Mouse (Mus musculus) megakaryocyte, embryonic 14.5 days (primary cell): ENCODE measurements around the gene Crabp2. TPM values are rescaled to one million over a fixed set of nuclear protein-coding genes. Genes with fewer than 3 reads are reported as not detected.

ENCODE experiments used
- H3K27me3 ChIP-seq: replicated peaks from 2 replicates; pipeline ENCODE3; 2012; ENCODE audit warnings: inconsistent platforms
- H3K36me3 ChIP-seq: replicated peaks from 2 replicates; pipeline ENCODE3; 2012; ENCODE audit warnings: low read length, inconsistent platforms, mixed read lengths
- H3K4me1 ChIP-seq: 2 replicates; pipeline ENCODE4 v1.6.1; 2012; ENCODE audit warnings: inconsistent platforms
- H3K4me3 ChIP-seq: replicated peaks from 2 replicates; pipeline ENCODE3; 2012; ENCODE audit warnings: moderate library complexity, mild to moderate bottlenecking, inconsistent platforms
- H3K9me3 ChIP-seq: 2 replicates; pipeline ENCODE4 v1.6.1; 2012; ENCODE audit warnings: inconsistent platforms
- FLI1 ChIP-seq: IDR thresholded peaks from 2 replicates; pipeline ENCODE4 v1.6.1; 2012; ENCODE audit warnings: low read length, inconsistent platforms, mixed read lengths
- GATA1 ChIP-seq: IDR thresholded peaks from 3 replicates; pipeline ENCODE4 v1.6.1; 2012; ENCODE audit warnings: mixed read lengths, low read length, inconsistent platforms, borderline replicate concordance
- polyA plus RNA-seq: library from polyadenylated mRNA; stranded (reverse); fragments of >175 nt; gene quantifications from 2 replicates; pipeline ENCODE4 v1.2.3, GENCODE M21; 2012; ENCODE audit warnings: low replicate concordance; ENCODE audit not compliant: insufficient read depth

The Crabp2 gene
- polyA plus RNA-seq, 1 experiment, result 0.47 TPM

DNA sequence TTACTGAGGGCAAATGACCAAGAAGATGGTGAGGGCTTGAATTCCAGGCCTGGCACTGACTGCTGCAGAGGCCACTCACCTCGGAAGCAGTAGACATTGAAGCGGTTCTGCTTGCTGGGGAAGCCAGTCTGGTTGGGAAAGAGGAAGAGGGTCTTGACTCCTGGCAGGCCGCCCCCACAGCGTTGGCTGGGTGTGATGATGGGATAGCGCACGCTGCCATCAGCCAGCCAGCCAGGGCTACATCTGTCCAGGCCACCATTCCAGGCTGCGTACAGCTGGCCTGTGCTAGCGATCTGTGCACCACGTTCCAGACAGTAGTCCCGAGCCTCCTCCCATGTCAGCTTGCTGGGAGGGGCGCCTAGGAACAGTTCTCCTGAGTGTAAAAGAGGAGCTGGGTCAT is 46.9 kb downstream of the Crabp2 start:
- Histone ChIP-seq H3K36me3 (no peaks in the 10 kb centered on the region), H3K4me1 (peaks cover 38% of the 10 kb centered on the region), H3K9me3 (no peaks in the 10 kb centered on the region), H3K27me3 (peaks cover 97% of the 10 kb centered on the region), H3K4me3 (peak overlapping the region; percentile 35)
- TF ChIP-seq GATA1, result no peak
- TF ChIP-seq FLI1, result no peak

DNA sequence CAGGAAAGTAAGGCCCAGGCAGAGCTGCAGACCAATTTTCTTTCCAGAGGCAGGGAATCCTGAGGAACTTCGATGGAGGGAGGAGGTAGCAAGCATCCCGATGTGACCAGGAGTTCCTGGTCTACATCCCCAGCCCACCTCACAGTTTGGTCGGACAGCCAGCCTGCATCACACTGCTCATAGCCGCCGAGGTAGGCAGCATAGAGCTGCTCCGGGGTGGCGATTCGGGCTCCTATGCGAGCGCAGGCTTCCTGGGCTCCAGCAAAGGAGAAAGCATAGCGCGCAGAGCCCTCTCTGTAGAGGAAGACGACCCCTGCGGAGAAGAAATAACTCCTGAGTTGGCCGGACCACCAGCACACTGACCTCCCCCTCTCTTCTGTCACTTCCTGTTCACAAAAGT is 47.9 kb downstream of the Crabp2 start:
- H3K4me3 ChIP-seq, result no peak overlapping the region
- TF ChIP-seq FLI1, result no peak
- no peak for TF ChIP-seq GATA1
- peaks cover 42% of the 10 kb centered on the region for H3K4me1 ChIP-seq
- no peaks in the 10 kb centered on the region for H3K9me3 ChIP-seq
- H3K27me3 ChIP-seq, result peaks cover 97% of the 10 kb centered on the region
- H3K36me3 ChIP-seq, result no peaks in the 10 kb centered on the region

DNA sequence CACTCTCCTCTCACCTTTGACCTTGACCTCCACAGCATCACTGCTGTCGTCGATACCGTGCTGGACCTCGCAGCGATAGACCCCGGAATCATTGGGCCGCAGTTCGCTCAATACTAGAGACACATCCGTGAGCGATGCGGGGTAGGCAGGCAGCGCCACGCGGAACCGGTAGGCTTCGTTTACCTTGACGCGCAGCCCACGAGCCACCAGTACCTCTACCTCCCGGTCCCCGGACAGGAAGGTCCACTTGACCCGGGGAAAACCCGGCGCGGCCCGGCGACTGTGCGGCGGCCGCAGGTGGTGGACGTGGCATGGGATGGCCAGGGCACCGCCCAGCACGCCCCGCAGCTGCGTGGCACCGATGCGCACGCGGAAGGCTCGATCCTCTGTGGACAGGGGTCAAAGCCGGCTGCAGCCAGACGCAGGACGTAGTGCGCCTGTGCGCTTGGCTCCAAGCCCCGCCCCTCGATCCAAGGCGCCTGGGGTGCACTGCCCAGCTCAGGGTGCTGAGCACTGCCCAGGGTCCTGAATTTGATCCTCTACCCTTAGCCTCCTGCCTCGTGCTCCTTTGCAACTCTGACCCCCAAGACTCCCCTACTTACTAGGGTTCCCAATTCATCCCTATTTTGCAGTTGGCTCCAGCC is 48.6 kb downstream of the Crabp2 start:
- peaks cover 97% of the 10 kb centered on the region for H3K27me3 ChIP-seq
- no peaks in the 10 kb centered on the region for H3K9me3 ChIP-seq
- H3K36me3 ChIP-seq, result no peaks in the 10 kb centered on the region
- TF ChIP-seq GATA1 (no peak), FLI1 (no peak)
- peak overlapping the region; percentile 85 for H3K4me3 ChIP-seq
- H3K4me1 ChIP-seq, result peaks cover 42% of the 10 kb centered on the region

- peaks cover 98% of the 10 kb centered on the region for H3K27me3 ChIP-seq
- peaks cover 36% of the 10 kb centered on the region for H3K4me1 ChIP-seq
- TF ChIP-seq GATA1, result no peak
- no peak for TF ChIP-seq FLI1
- H3K9me3 ChIP-seq, result peaks cover 7% of the 10 kb centered on the region; the same call in 1 of the 2 replicates
- H3K4me3 ChIP-seq, result no peak overlapping the region
- no peaks in the 10 kb centered on the region for H3K36me3 ChIP-seq
Measured at GRCm38 (mm10) chr3:87998747-87999146, 50.3 kb downstream of the Crabp2 start.

DNA sequence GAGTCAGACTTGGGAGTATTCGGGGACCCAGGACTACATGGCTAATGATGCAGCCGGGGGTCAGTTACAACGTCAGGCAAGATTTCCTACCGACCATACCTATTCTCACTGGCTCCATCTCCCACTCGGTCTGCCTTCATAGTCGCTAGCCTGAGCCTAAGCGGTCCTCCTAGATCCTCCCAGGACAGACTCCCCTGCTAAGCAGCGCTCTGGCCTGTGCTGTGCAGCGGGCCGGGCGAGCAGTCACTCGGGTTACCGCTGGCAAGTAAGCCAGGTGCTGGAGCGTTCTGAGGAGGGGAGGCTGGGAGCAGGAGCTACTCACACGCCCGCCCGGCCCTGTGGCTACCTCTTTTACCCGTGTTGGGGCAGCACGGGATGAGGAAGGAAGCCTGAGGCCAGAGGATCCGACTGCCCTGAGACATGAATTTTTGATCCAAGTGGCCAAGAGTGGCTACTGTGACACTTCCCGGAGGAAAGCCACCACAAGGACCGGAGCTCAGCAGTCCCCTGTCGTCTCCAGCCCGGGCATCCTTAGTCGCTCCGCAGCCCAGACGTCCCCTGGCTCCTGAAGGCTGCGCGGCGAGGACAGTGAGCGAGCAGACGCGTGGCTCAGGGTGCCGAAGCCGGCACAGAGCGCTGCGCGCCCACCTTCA is 50.9 kb downstream of the Crabp2 start:
- Histone ChIP-seq H3K4me1 (peaks cover 36% of the 10 kb centered on the region), H3K4me3 (peak overlapping the region; percentile 51), H3K36me3 (no peaks in the 10 kb centered on the region), H3K9me3 (peaks cover 7% of the 10 kb centered on the region; the same call in 1 of the 2 replicates), H3K27me3 (peaks cover 95% of the 10 kb centered on the region)
- no peak for TF ChIP-seq FLI1
- no peak for TF ChIP-seq GATA1

DNA sequence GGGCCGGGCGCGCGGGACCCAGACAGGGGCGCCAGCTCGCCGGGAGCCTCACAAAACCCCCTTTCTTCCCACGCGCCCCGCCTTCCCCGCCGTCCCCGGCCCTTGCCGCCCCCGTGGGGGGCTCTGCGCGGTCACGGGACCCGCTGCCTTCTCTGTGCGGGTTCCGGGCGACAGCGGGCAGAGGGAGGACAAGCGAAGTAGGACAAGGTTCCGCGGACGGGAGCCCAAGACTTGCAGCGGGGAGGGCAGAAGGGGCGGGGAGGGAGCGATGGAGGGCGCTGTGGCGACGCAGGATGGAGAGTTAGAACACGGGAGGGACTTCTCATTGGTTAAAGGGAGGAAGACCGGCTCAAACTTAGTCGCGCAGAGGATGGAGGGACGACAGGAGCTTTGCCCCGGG is 51.7 kb downstream of the Crabp2 start, which contains the start of gene Bcan:
TSS of gene Bcan (minus strand) at position 50 of the 400 bp plus-strand sequence.
- TF ChIP-seq FLI1 (no peak), GATA1 (no peak)
- Histone ChIP-seq H3K27me3 (peaks cover 91% of the 10 kb centered on the region), H3K9me3 (peaks cover 7% of the 10 kb centered on the region; the same call in 1 of the 2 replicates), H3K4me3 (peak within 1 kb of the TSS; percentile 51), H3K36me3 (no peaks in the 10 kb centered on the region), H3K4me1 (peaks cover 36% of the 10 kb centered on the region)

DNA sequence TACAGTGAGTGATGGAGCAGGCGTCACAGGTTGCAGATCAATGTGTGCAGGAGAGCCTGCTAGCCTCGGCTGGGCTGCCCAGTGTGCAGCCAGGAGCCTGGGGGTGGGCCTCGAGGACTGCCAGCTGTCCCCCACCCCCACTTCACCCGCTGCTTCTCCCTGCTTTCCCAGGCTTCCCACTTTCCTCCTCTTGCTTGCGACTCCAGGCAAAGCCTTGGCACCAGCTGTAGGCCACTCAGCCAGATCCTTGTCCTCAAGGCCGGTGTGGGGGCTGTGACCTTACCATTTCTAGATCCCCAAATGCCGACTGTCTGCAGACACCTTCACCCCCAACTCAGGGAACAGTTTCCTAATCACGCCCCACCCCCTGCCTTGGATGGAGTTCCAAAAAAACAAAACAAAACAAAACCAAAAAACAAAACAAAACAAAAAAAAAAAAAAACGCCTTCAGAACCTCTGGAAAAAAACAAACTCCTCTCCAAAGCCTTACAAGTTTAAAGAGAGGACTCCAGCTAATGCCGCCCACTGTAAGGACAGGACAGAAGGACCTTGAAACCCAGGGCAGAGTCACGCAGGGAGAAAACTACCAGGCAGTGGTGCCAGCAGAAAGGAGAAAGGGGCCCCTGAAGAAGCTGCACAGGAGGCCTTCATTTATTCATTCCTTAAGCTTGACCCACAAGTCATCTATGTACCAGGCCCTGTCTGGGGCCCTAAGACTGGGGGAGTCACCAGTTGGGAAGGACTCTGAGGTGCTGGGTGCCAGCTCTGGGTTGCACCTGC is 52.5 kb downstream of the Crabp2 start:
- Histone ChIP-seq H3K9me3 (peaks cover 15% of the 10 kb centered on the region), H3K4me1 (peaks cover 36% of the 10 kb centered on the region), H3K4me3 (no peak overlapping the region), H3K36me3 (no peaks in the 10 kb centered on the region), H3K27me3 (peaks cover 91% of the 10 kb centered on the region)
- no peak for TF ChIP-seq FLI1
- no peak for TF ChIP-seq GATA1

DNA sequence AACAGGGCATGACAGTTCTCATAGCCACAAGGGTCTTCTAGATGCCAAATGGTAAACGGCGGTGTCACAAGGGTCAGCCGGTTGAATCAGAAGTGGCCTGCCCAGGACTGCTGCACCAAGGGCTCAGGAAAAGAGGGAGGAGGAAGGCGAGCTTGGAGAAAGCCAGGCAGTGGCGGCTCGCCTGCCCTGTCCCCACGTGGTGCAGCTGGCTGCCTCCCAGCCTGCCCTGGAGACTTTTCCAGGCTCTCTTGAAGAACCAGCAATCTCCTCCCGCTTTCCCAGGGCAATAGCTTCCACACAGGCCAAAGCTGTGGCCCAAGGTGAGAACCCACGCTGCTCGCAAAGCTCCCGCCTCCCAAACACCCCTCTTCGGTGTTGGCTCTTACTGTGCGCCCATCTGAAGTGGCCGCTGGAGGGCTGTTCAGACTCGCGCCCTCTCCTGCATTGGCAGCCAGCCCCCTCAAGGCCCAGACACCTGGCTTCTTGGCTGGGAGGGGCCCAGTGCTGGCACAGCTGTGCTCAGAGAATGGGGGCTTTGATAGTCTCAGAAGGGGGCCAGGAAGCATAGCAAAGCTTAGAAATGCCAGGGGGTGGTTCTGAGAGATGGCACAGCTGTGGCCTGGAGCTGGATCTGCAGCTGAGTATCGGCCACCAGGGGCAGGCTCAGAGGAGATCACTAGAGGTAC is 54.0 kb downstream of the Crabp2 start:
- no peak overlapping the region for H3K4me3 ChIP-seq
- no peaks in the 10 kb centered on the region for H3K36me3 ChIP-seq
- TF ChIP-seq FLI1 (no peak), GATA1 (no peak)
- H3K9me3 ChIP-seq, result peaks cover 22% of the 10 kb centered on the region
- peaks cover 84% of the 10 kb centered on the region for H3K27me3 ChIP-seq
- H3K4me1 ChIP-seq, result peaks cover 26% of the 10 kb centered on the region

Other genes starting within 250 kb of the Crabp2 start
- 7.0 and 16.6 TPM in 2 replicates for gene Lrrc71, start 200.0 kb upstream of the Crabp2 start, polyA plus RNA-seq
- gene Ntrk1, start 153.5 kb upstream of the Crabp2 start, polyA plus RNA-seq, result not detected in 2 replicates
- not detected in 2 replicates for gene Insrr, start 151.7 kb upstream of the Crabp2 start, polyA plus RNA-seq
- gene Pear1, start 124.4 kb upstream of the Crabp2 start, polyA plus RNA-seq, result 164 and 715 TPM in 2 replicates
- gene Sh2d2a, start 101.9 kb upstream of the Crabp2 start, polyA plus RNA-seq, result 0.12 TPM in 1 of 2 replicates, not detected in the other
- gene Prcc, start 63.1 kb upstream of the Crabp2 start, polyA plus RNA-seq, result 62.4 and 99.1 TPM in 2 replicates
- gene Hdgf, start 42.3 kb upstream of the Crabp2 start, polyA plus RNA-seq, result 140 and 1,011 TPM in 2 replicates
- gene Mrpl24, start 29.2 kb upstream of the Crabp2 start, polyA plus RNA-seq, result 3.1 and 14.1 TPM in 2 replicates
- gene Isg20l2, start 18.4 kb upstream of the Crabp2 start, polyA plus RNA-seq, result 2.9 and 3.6 TPM in 2 replicates
- 13.9 and 14.0 TPM in 2 replicates for gene Rrnad1, start 17.9 kb upstream of the Crabp2 start, polyA plus RNA-seq
- 0.29 TPM in 1 of 2 replicates, not detected in the other for gene Nes, start 22.4 kb downstream of the Crabp2 start, polyA plus RNA-seq
- not detected in 2 replicates for gene Bcan, start 51.6 kb downstream of the Crabp2 start, polyA plus RNA-seq
- gene Hapln2, start 78.9 kb downstream of the Crabp2 start, polyA plus RNA-seq, result not detected in 2 replicates
- 5.3 and 18.9 TPM in 2 replicates for gene Gpatch4, start 94.4 kb downstream of the Crabp2 start, polyA plus RNA-seq
- gene Naxe, start 109.8 kb downstream of the Crabp2 start, polyA plus RNA-seq, result 30.3 and 44.6 TPM in 2 replicates
- not detected in 2 replicates for gene Ttc24, start 129.6 kb downstream of the Crabp2 start, polyA plus RNA-seq
- gene Iqgap3, start 133.3 kb downstream of the Crabp2 start, polyA plus RNA-seq, result 3.3 and 6.8 TPM in 2 replicates
- 60.2 and 145 TPM in 2 replicates for gene Mef2d, start 193.7 kb downstream of the Crabp2 start, polyA plus RNA-seq